Mouse (Mus musculus) liver, adult 2 months (tissue): ENCODE results near the gene Doc2g. TPM values are rescaled to one million over a fixed set of nuclear protein-coding genes. Genes with fewer than 3 reads are reported as not detected.
A peak's percentile ranks its signal among the peaks of the same experiment; 100 is the strongest.
"Not testable (repeated sequence)": the region's sequence is repeated elsewhere in the genome, so short reads cannot be mapped to it uniquely, and the experiment has no call there.

ENCODE experiments used
- DNase-seq: peaks from one replicate; pipeline ENCODE4 v3.0.0-alpha.2; 2011; ENCODE audit warnings: low read depth, low spot score; ENCODE audit errors: extremely low read depth
- H3K27ac ChIP-seq: fragments of 200-500 bp; replicated peaks from 2 replicates; pipeline ENCODE4 v1.5.1; 2012; ENCODE audit warnings: low read depth, mild to moderate bottlenecking, control low read depth, inconsistent platforms, low read length; ENCODE audit not compliant: insufficient read depth
- H3K27me3 ChIP-seq: fragments of 200-500 bp; 2 replicates; pipeline ENCODE4 v1.6.1; 2012; ENCODE audit warnings: mild to moderate bottlenecking, moderate library complexity, low read length, inconsistent platforms; ENCODE audit not compliant: control insufficient read depth, insufficient read depth
- H3K36me3 ChIP-seq: fragments of 200-500 bp; 2 replicates; pipeline ENCODE4 v1.6.1; 2012; ENCODE audit warnings: low read length, inconsistent platforms; ENCODE audit not compliant: control insufficient read depth, insufficient read depth
- H3K4me1 ChIP-seq: fragments of 200-500 bp; 2 replicates; pipeline ENCODE4 v1.6.1; 2011; ENCODE audit warnings: low read length; ENCODE audit not compliant: control insufficient read depth, insufficient read depth
- H3K4me3 ChIP-seq: fragments of 200-500 bp; 2 replicates; pipeline ENCODE4 v1.5.1; 2011; ENCODE audit warnings: low read depth, mild to moderate bottlenecking, control low read depth, low read length, moderate library complexity; ENCODE audit not compliant: insufficient read depth
- H3K79me2 ChIP-seq: fragments of 200-500 bp; 2 replicates; pipeline ENCODE4 v1.6.1; 2012; ENCODE audit warnings: inconsistent platforms, mild to moderate bottlenecking, low read length, moderate library complexity; ENCODE audit not compliant: control insufficient read depth, insufficient read depth
- H3K9ac ChIP-seq: fragments of 200-500 bp; 2 replicates; pipeline ENCODE4 v1.6.1; 2012; ENCODE audit warnings: low read depth, mild to moderate bottlenecking, control low read depth, inconsistent platforms, low read length
- CTCF ChIP-seq: fragments of 200-500 bp; IDR thresholded peaks from 2 replicates; pipeline ENCODE4 v1.5.1; 2011; ENCODE audit warnings: low read depth, low read length, control low read depth
- POLR2A ChIP-seq: fragments of 200-500 bp; IDR thresholded peaks from 2 replicates; pipeline ENCODE4 v1.6.1; 2011; ENCODE audit warnings: low read length, control low read depth; ENCODE audit not compliant: insufficient read depth; ENCODE audit errors: extremely low read depth
- WGBS: fragments of 180-500 bp; shearing (Covaris S2); methylation state at CpG from one replicate; pipeline ENCODE4 v1.1.7; 2018; 5-methylcytosine and 5-hydroxymethylcytosine counted together
- polyA plus RNA-seq: library from polyadenylated mRNA; depleted of rRNA; stranded (reverse); fragments of >200 nt; gene quantifications from 2 replicates; pipeline ENCODE4 v1.2.3, GENCODE M21; 2012
- total RNA-seq: library from RNA; depleted of rRNA; stranded (reverse); fragments of >200 nt; gene quantifications from 2 replicates; pipeline ENCODE4 v1.2.3, GENCODE M21; 2014

The Doc2g gene
- total and polyA plus RNA-seq, 2 experiments = 0.74 to 4.9 TPM

DNA sequence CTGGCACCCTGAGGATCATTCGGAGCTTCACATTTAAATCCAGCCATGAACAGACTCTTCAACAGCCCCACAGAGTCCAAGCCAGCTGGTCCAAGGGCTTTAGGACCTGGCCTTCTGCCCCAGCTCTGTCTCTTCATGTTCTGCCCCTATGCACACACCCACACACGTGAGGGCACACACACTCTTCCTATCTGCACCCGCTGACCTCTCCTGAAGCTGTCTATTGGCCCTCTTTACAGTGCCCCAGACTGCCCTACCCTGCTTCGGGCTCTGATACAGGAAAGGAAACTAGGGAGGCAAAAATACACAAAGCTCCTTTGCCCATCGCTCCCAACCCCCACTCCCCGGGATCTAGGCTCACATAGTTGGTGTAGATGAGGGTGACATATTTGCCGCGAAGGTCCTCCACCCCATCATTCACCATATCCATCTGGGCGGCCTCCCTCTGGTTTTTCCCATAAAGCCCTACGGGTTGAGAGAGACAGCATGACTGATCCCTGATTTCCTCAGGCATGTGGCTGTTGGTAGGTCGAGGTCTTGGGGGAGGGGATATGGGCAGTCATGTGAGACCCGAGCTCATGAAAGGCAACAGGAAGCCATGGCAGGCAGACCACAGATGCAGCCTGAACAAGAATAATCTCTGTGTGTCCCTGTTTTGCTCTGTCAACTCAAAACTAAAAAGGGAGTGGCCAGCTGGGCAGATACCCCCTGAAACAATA is 33.4 kb downstream of the Doc2g start:
- no peaks in the 10 kb centered on the region for H3K27me3 ChIP-seq
- peak overlapping the region; percentile 59 for H3K4me3 ChIP-seq
- no peaks in the 10 kb centered on the region for H3K79me2 ChIP-seq
- TF ChIP-seq CTCF (no peak), POLR2A (0 out of 2 replicates have a peak, but pooled peaks have one; percentile 1)
- peaks cover 13% of the 10 kb centered on the region; the same call in 1 of the 2 replicates for H3K4me1 ChIP-seq
- H3K36me3 ChIP-seq = peaks cover 4% of the 10 kb centered on the region; the same call in 1 of the 2 replicates
- H3K9ac ChIP-seq = peak overlapping the region; percentile 89
- H3K27ac ChIP-seq = peak overlapping the region; percentile 96
- DNase-seq = peak; percentile 86
- 19% methylated on average over 12 of the region's 12 CpGs for WGBS

DNA sequence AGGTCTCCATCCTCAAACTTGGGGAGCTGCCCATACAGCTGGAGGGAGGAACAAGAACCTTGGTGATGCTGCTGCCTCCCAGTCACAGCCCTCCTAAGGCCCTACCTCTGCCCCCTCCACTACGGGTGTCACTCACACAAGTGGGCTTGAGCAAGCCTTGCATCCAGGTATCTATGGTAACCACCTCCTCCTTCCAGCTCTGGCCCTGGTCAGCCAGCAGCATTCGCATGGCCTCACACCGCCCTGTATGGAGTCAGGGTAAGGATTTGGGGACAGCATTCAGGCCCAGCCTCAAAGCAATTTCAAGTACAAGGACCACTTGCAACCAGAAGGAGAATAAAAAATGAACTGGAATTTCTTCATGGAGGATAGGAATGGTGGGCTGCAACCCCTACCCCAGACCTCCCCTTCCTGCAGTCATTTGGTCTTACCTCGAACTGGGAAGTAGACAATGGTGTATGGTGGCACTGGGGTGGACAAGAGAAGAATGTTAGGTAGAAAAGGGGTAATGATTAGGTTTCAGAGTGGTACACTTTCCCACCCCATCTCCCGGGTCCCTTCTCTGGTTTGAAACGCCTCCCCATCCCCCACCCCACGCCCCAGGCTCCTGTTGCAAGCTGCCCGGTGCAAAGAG is 34.2 kb downstream of the Doc2g start:
- 4% methylated on average over 7 of the region's 8 CpGs for WGBS
- DNase-seq, H3K79me2 ChIP-seq, H3K36me3 ChIP-seq, H3K27me3 ChIP-seq: not testable (repeated sequence)
- peak overlapping the region; percentile 85 for H3K9ac ChIP-seq
- H3K4me1 ChIP-seq = peaks cover 13% of the 10 kb centered on the region; the same call in 1 of the 2 replicates
- H3K4me3 ChIP-seq = peak overlapping the region; percentile 79
- H3K27ac ChIP-seq = peak overlapping the region; percentile 82

DNA sequence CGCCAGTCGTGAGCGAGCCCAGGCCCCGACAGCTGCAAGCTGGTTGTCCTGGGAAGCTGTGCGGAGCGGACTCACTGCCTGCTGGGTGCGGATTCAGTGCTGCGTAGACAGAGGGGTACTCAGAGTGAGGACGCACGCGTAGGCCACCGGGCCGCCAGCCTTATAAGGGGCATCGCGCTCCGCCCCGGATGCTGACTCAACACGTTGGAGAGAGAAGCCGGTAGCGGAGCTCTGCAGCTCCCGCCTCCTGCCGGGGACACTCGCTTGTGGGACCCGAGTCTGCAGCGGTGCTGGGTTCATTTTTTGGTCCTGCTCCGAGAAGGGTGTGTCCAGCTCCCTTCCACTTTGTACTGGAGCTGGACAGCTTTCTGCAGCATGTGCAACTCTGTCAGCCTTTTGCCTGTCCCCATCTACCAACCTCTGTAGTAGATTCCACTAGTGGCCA is 34.7 kb downstream of the Doc2g start, which contains the start of gene Gstp1:
TSS of gene Gstp1 (minus strand) at position 198 of the 445 bp plus-strand sequence.
- peaks cover 10% of the 10 kb centered on the region; the same call in 1 of the 2 replicates for H3K4me1 ChIP-seq
- H3K27ac ChIP-seq = peak within 1 kb of the TSS; percentile 96
- DNase-seq = peak; percentile 89
- peak; percentile 51 for TF ChIP-seq CTCF
- peak; percentile 100 for TF ChIP-seq POLR2A
- 1% methylated on average over 26 of the region's 26 CpGs for WGBS
- H3K36me3 ChIP-seq = peaks cover 4% of the 10 kb centered on the region; the same call in 1 of the 2 replicates
- peak within 1 kb of the TSS; percentile 79 for H3K4me3 ChIP-seq
- no peaks in the 10 kb centered on the region for H3K79me2 ChIP-seq
- H3K9ac ChIP-seq = peak within 1 kb of the TSS; percentile 89
- no peaks in the 10 kb centered on the region for H3K27me3 ChIP-seq

DNA sequence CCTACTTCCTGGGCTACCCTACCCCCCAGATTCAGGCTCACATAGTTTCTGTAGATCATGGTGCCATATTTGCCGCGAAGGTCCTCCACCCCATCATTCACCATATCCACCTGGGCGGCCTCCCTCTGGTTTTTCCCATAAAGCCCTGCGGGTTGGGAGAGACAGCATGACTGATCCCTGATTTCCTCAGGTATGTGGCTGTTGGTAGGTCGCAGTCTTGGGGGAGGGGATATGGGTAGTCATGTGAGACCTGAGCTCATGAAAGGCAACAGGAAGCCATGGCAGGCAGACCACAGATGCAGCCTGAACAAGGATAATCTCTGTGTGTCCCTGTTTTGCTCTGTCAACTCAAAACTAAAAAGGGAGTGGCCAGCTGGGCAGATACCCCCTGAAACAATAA is 37.8 kb downstream of the Doc2g start:
- not testable (repeated sequence) for H3K9ac ChIP-seq, H3K27ac ChIP-seq, H3K4me3 ChIP-seq, H3K4me1 ChIP-seq, H3K79me2 ChIP-seq, DNase-seq, H3K27me3 ChIP-seq, H3K36me3 ChIP-seq
- 97% methylated on average over 5 of the region's 5 CpGs for whole genome bisulfite sequencing

DNA sequence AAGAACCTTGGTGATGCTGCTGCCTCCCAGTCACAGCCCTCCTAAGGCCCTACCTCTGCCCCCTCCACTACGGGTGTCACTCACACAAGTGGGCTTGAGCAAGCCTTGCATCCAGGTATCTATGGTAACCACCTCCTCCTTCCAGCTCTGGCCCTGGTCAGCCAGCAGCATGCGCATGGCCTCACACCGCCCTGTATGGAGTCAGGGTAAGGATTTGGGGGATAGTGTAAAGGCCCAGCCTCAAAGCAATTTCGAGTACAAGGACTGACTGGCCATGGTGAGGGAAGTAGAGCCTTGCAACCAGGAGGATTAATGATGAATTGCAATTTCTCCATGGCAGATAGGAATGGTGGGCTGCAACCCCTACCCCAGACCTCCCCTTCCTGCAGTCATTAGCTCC is 38.4 kb downstream of the Doc2g start:
- H3K27ac ChIP-seq, H3K27me3 ChIP-seq, H3K36me3 ChIP-seq, DNase-seq, H3K79me2 ChIP-seq, H3K9ac ChIP-seq, H3K4me3 ChIP-seq: not testable (repeated sequence)
- peaks cover 10% of the 10 kb centered on the region for H3K4me1 ChIP-seq
- 94% methylated on average over 4 of the region's 4 CpGs for WGBS

DNA sequence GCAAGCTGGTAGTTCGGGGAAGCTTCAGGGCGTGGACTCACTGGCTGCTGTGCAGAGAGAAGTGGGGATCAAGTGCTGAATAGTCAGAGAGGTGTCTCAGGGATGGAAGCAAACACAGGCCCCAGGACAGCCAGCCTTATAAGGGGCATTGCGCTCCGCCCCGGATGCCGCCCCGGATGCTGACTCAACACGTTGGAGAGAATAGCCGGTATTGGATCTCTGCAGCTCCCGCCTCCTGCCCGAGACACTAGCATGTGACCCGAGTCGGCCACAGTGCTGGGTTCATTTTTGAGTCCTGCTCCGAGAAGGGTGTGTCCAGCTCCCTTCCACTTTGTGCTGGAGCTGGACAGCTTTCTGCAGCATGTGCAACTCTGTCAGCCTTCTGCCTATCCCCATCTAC is 39.0 kb downstream of the Doc2g start:
- Histone ChIP-seq H3K27me3 (no peaks in the 10 kb centered on the region), H3K4me3 (peak overlapping the region; percentile 21; the same call in 1 of the 2 replicates), H3K27ac (no peak overlapping the region), H3K9ac (no peak overlapping the region), H3K79me2 (no peaks in the 10 kb centered on the region), H3K36me3 (no peaks in the 10 kb centered on the region), H3K4me1 (peaks cover 16% of the 10 kb centered on the region)
- TF ChIP-seq CTCF = no peak
- no peak for TF ChIP-seq POLR2A
- DNase-seq = no peak
- WGBS = 66% methylated on average over 14 of the region's 14 CpGs

DNA sequence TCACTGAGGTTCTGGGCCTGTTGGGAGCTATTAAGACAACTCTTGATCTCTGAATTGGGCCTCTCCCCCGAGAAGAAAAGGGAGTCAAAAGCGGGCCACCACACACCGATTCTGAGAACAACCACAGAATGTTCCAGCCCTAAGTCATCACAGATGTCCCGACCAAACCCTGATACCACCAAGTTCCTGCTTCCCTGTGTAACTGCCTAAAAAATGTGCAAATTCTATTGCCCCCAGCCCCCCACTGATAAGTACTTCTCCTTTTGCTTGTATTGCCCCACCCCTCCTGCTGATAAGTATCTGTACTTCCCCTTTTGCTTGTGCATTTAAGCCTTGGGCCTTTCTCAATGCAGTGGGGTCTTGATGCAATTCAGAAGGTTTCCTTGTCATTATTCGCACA is 41.0 kb downstream of the Doc2g start:
- H3K79me2 ChIP-seq, H3K27ac ChIP-seq: not testable (repeated sequence)
- 92% methylated on average over 5 of the region's 5 CpGs for WGBS

More for the DNA sequence above, 41.0 kb downstream of the Doc2g start:
- not testable (repeated sequence) for DNase-seq, H3K27me3 ChIP-seq, H3K36me3 ChIP-seq, H3K9ac ChIP-seq, H3K4me3 ChIP-seq
- H3K4me1 ChIP-seq = peaks cover 16% of the 10 kb centered on the region
